Mouse (Mus musculus): ENCODE data around the gene Map4k3. TPM values are rescaled to one million over a fixed set of nuclear protein-coding genes. Genes with fewer than 3 reads are reported as not detected.
"Not testable (repeated sequence)": the region's sequence is repeated elsewhere in the genome, so short reads cannot be mapped to it uniquely, and the experiment has no call there.

Gene Map4k3
- polyA plus RNA-seq, 1 experiment from 2014 or later, result 34.0 TPM

GRCm38 (mm10) chr17:80575008-80575407 lies 153.3 kb downstream of the Map4k3 start:
- no peaks in the 10 kb centered on the region for H3K27me3 ChIP-seq (ENCODE audit: control insufficient read depth, insufficient read depth, low read length)
- H3K4me1 ChIP-seq (ENCODE audit: control insufficient read depth, insufficient read depth, low read length), result 0 out of 2 replicates have a peak, but pooled peaks cover 4% of the 10 kb centered on the region
- H3K4me2 ChIP-seq (ENCODE audit: low read depth, low read length), result no peak overlapping the region
- H3K27ac ChIP-seq (ENCODE audit: low read depth, low read length), result no peak overlapping the region
- WGBS, result 80% methylated on average over 7 of the region's 7 CpGs
- no peak overlapping the region for H3K4me3 ChIP-seq (ENCODE audit: low read depth, low read length)
- H3K9me3 ChIP-seq (ENCODE audit: control insufficient read depth, low read length), result no peaks in the 10 kb centered on the region
- no peak for ATAC-seq (ENCODE audit: low read depth)
- H3K9ac ChIP-seq (replicated peaks; ENCODE audit: low read depth, low read length), result no peak overlapping the region
- no peaks in the 10 kb centered on the region for H3K36me3 ChIP-seq (ENCODE audit: control insufficient read depth, insufficient read depth, low read length)

- H3K36me3 ChIP-seq (ENCODE audit: control insufficient read depth, insufficient read depth, low read length), result no peaks in the 10 kb centered on the region
- no peak overlapping the region for H3K9ac ChIP-seq (replicated peaks; ENCODE audit: low read depth, low read length)
- H3K4me3 ChIP-seq (ENCODE audit: low read depth, low read length), result no peak overlapping the region
- 0 out of 2 replicates have a peak, but pooled peaks cover 4% of the 10 kb centered on the region for H3K4me1 ChIP-seq (ENCODE audit: control insufficient read depth, insufficient read depth, low read length)
- H3K4me2 ChIP-seq (ENCODE audit: low read depth, low read length), result no peak overlapping the region
- no peaks in the 10 kb centered on the region for H3K9me3 ChIP-seq (ENCODE audit: control insufficient read depth, low read length)
- H3K27me3 ChIP-seq (ENCODE audit: control insufficient read depth, insufficient read depth, low read length), result no peaks in the 10 kb centered on the region
- 60% methylated on average over 7 of the region's 7 CpGs for WGBS
- ATAC-seq (ENCODE audit: low read depth), result no peak
- no peak overlapping the region for H3K27ac ChIP-seq (ENCODE audit: low read depth, low read length)
Observed at GRCm38 (mm10) chr17:80574471-80574965, 153.8 kb downstream of the Map4k3 start.

GRCm38 (mm10) chr17:80572187-80572935 lies 155.9 kb downstream of the Map4k3 start:
- H3K9me3 ChIP-seq (ENCODE audit: control insufficient read depth, low read length), result no peaks in the 10 kb centered on the region
- H3K4me2 ChIP-seq (ENCODE audit: low read depth, low read length), result no peak overlapping the region
- WGBS, result 90% methylated on average over 13 of the region's 13 CpGs
- no peak overlapping the region for H3K9ac ChIP-seq (replicated peaks; ENCODE audit: low read depth, low read length)
- H3K4me1 ChIP-seq (ENCODE audit: control insufficient read depth, insufficient read depth, low read length), result 0 out of 2 replicates have a peak, but pooled peaks cover 4% of the 10 kb centered on the region
- H3K4me3 ChIP-seq (ENCODE audit: low read depth, low read length), result no peak overlapping the region
- H3K27ac ChIP-seq (ENCODE audit: low read depth, low read length), result no peak overlapping the region
- H3K27me3 ChIP-seq (ENCODE audit: control insufficient read depth, insufficient read depth, low read length), result no peaks in the 10 kb centered on the region
- ATAC-seq (ENCODE audit: low read depth), result no peak
- H3K36me3 ChIP-seq (ENCODE audit: control insufficient read depth, insufficient read depth, low read length), result no peaks in the 10 kb centered on the region

- no peaks in the 10 kb centered on the region for H3K27me3 ChIP-seq (ENCODE audit: control insufficient read depth, insufficient read depth, low read length)
- H3K27ac ChIP-seq (ENCODE audit: low read depth, low read length), result no peak overlapping the region
- no peak overlapping the region for H3K4me2 ChIP-seq (ENCODE audit: low read depth, low read length)
- WGBS, result 91% methylated on average over 4 of the region's 4 CpGs
- no peaks in the 10 kb centered on the region for H3K4me1 ChIP-seq (ENCODE audit: control insufficient read depth, insufficient read depth, low read length)
- no peaks in the 10 kb centered on the region for H3K9me3 ChIP-seq (ENCODE audit: control insufficient read depth, low read length)
- no peak overlapping the region for H3K9ac ChIP-seq (replicated peaks; ENCODE audit: low read depth, low read length)
- ATAC-seq (ENCODE audit: low read depth), result no peak
- H3K4me3 ChIP-seq (ENCODE audit: low read depth, low read length), result no peak overlapping the region
- no peaks in the 10 kb centered on the region for H3K36me3 ChIP-seq (ENCODE audit: control insufficient read depth, insufficient read depth, low read length)
Observed at GRCm38 (mm10) chr17:80571460-80571859, 156.8 kb downstream of the Map4k3 start.

- H3K4me3 ChIP-seq (ENCODE audit: low read depth, low read length); H3K4me1 ChIP-seq (ENCODE audit: control insufficient read depth, insufficient read depth, low read length); H3K4me2 ChIP-seq (ENCODE audit: low read depth, low read length); H3K9ac ChIP-seq (replicated peaks; ENCODE audit: low read depth, low read length); H3K27me3 ChIP-seq (ENCODE audit: control insufficient read depth, insufficient read depth, low read length); ATAC-seq (ENCODE audit: low read depth); H3K36me3 ChIP-seq (ENCODE audit: control insufficient read depth, insufficient read depth, low read length); H3K9me3 ChIP-seq (ENCODE audit: control insufficient read depth, low read length); H3K27ac ChIP-seq (ENCODE audit: low read depth, low read length): not testable (repeated sequence)
- 94% methylated on average over 1 of the region's 2 CpGs for WGBS
Observed at GRCm38 (mm10) chr17:80569718-80570117, 158.6 kb downstream of the Map4k3 start.

- no peak for ATAC-seq (ENCODE audit: low read depth)
- WGBS, result 91% methylated on average over 6 of the region's 6 CpGs
- H3K4me2 ChIP-seq (ENCODE audit: low read depth, low read length), result no peak overlapping the region
- no peaks in the 10 kb centered on the region for H3K36me3 ChIP-seq (ENCODE audit: control insufficient read depth, insufficient read depth, low read length)
- no peaks in the 10 kb centered on the region for H3K9me3 ChIP-seq (ENCODE audit: control insufficient read depth, low read length)
- H3K27me3 ChIP-seq (ENCODE audit: control insufficient read depth, insufficient read depth, low read length), result no peaks in the 10 kb centered on the region
- H3K4me3 ChIP-seq (ENCODE audit: low read depth, low read length), result no peak overlapping the region
- no peak overlapping the region for H3K27ac ChIP-seq (ENCODE audit: low read depth, low read length)
- H3K9ac ChIP-seq (replicated peaks; ENCODE audit: low read depth, low read length), result no peak overlapping the region
- no peaks in the 10 kb centered on the region for H3K4me1 ChIP-seq (ENCODE audit: control insufficient read depth, insufficient read depth, low read length)
Observed at GRCm38 (mm10) chr17:80568842-80569601, 159.3 kb downstream of the Map4k3 start.

GRCm38 (mm10) chr17:80568441-80568840 lies 159.8 kb downstream of the Map4k3 start:
- WGBS, result 89% methylated on average over 2 of the region's 2 CpGs
- no peak overlapping the region for H3K4me3 ChIP-seq (ENCODE audit: low read depth, low read length)

GRCm38 (mm10) chr17:80564611-80564924 lies 163.7 kb downstream of the Map4k3 start:
- 70% methylated on average over 3 of the region's 3 CpGs for WGBS
- no peak overlapping the region for H3K27ac ChIP-seq (ENCODE audit: low read depth, low read length)
- no peaks in the 10 kb centered on the region for H3K9me3 ChIP-seq (ENCODE audit: control insufficient read depth, low read length)
- no peak overlapping the region for H3K9ac ChIP-seq (replicated peaks; ENCODE audit: low read depth, low read length)
- H3K36me3 ChIP-seq (ENCODE audit: control insufficient read depth, insufficient read depth, low read length), result no peaks in the 10 kb centered on the region
- no peak overlapping the region for H3K4me2 ChIP-seq (ENCODE audit: low read depth, low read length)
- H3K4me1 ChIP-seq (ENCODE audit: control insufficient read depth, insufficient read depth, low read length), result no peaks in the 10 kb centered on the region
- H3K27me3 ChIP-seq (ENCODE audit: control insufficient read depth, insufficient read depth, low read length), result no peaks in the 10 kb centered on the region
- H3K4me3 ChIP-seq (ENCODE audit: low read depth, low read length), result no peak overlapping the region
- no peak for ATAC-seq (ENCODE audit: low read depth)

More at GRCm38 (mm10) chr17:80568441-80568840, 159.8 kb downstream of the Map4k3 start:
- no peaks in the 10 kb centered on the region for H3K9me3 ChIP-seq (ENCODE audit: control insufficient read depth, low read length)
- no peak overlapping the region for H3K4me2 ChIP-seq (ENCODE audit: low read depth, low read length)
- H3K36me3 ChIP-seq (ENCODE audit: control insufficient read depth, insufficient read depth, low read length), result no peaks in the 10 kb centered on the region
- no peak for ATAC-seq (ENCODE audit: low read depth)
- no peaks in the 10 kb centered on the region for H3K27me3 ChIP-seq (ENCODE audit: control insufficient read depth, insufficient read depth, low read length)
- H3K27ac ChIP-seq (ENCODE audit: low read depth, low read length), result no peak overlapping the region
- no peaks in the 10 kb centered on the region for H3K4me1 ChIP-seq (ENCODE audit: control insufficient read depth, insufficient read depth, low read length)
- no peak overlapping the region for H3K9ac ChIP-seq (replicated peaks; ENCODE audit: low read depth, low read length)

All from neural tube, embryonic 14.5 days (tissue).